Mouse (Mus musculus) hindbrain, embryonic 12.5 days (tissue): ENCODE measurements around the gene Zfp541. TPM values are rescaled to one million over a fixed set of nuclear protein-coding genes. Genes with fewer than 3 reads are reported as not detected.

Experiments
- ATAC-seq: fragments of 200-750 bp; cut with Nextera tagmentation; 2 replicates; pipeline ENCODE4 v1.8.0; 2017; ENCODE audit warnings: moderate TSS enrichment; ENCODE audit not compliant: low FRiP score
- H3K27ac ChIP-seq: fragments of 300-500 bp; sonication (generic); 2 replicates; pipeline ENCODE4 v1.5.1; 2016; ENCODE audit warnings: mild to moderate bottlenecking
- H3K27me3 ChIP-seq: fragments of 300-500 bp; sonication (generic); 2 replicates; pipeline ENCODE4 v1.6.1; 2016; ENCODE audit warnings: mild to moderate bottlenecking
- H3K36me3 ChIP-seq: fragments of 300-500 bp; sonication (generic); 2 replicates; pipeline ENCODE4 v1.6.1; 2016; ENCODE audit warnings: mild to moderate bottlenecking
- H3K4me1 ChIP-seq: fragments of 300-500 bp; sonication (generic); 2 replicates; pipeline ENCODE4 v1.6.1; 2016
- H3K4me2 ChIP-seq: fragments of 300-500 bp; sonication (generic); replicated peaks from 2 replicates; pipeline ENCODE4 v1.6.1; 2016; ENCODE audit warnings: mild to moderate bottlenecking
- H3K4me3 ChIP-seq: fragments of 300-500 bp; sonication (generic); 2 replicates; pipeline ENCODE4 v1.5.1; 2016; ENCODE audit warnings: mild to moderate bottlenecking
- H3K9ac ChIP-seq: fragments of 300-500 bp; sonication (generic); 2 replicates; pipeline ENCODE4 v1.6.1; 2016; ENCODE audit warnings: mild to moderate bottlenecking, moderate library complexity
- H3K9me3 ChIP-seq: fragments of 300-500 bp; sonication (generic); replicated peaks from 2 replicates; pipeline ENCODE4 v1.6.1; 2016; ENCODE audit warnings: mild to moderate bottlenecking
- WGBS: fragments of 180-500 bp; shearing (Covaris S2); methylation state at CpG from one replicate; pipeline ENCODE4 v1.1.7; 2016; 5-methylcytosine and 5-hydroxymethylcytosine counted together
- polyA plus RNA-seq: library from polyadenylated mRNA; unstranded; fragments of >200 nt; fragmentation: Nextera tagmentation; extraction: Ambion mirVana; gene quantifications from 2 replicates; pipeline ENCODE4 v1.2.1, GENCODE M21; 2016

Gene Zfp541
- polyA plus RNA-seq, 1 experiment from 2014 or later = 0.05 TPM

DNA sequence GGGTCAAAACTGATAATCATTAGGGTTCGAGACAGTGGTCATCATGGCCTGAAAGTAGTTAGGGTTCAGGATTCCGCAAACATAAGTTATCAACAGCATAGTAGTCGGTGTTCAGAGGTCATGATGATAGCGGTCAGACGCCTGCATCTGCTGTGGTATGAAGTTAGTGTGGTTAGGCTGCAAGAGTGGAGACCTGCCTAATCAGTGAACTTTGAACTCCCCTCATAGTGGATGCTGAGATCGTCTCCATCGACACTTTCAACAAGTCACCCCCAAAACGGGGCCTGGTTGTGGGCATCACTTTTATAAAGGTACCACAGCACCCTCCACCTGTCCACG, 58.6 kb downstream of the Zfp541 start:
- Histone ChIP-seq H3K4me3 (peak overlapping the region; percentile 72), H3K27me3 (no peaks in the 10 kb centered on the region)

DNA sequence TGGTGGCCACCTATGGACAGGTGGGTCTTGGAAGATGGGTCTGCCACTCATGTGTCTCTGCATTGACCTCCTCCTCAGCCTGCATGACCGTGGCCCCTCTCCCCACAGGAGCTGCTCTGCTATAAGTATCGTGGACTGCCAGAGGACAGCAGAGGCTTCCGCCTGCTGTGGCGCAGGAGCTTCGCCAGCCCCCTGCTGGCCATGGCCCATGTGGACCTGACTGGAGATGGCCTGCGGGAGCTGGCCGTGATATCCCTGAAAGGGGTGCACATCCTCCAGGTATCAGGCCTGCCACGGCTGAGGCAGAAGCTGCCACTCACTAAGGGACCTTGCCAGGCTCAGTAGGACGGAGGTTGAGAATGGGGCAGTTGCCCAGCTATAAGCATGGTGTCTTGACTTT, 64.2 kb downstream of the Zfp541 start:
- 78% methylated on average over 9 of the region's 9 CpGs for WGBS
- no peaks in the 10 kb centered on the region for H3K27me3 ChIP-seq
- no peak overlapping the region for H3K4me3 ChIP-seq
- no peak overlapping the region for H3K27ac ChIP-seq
- peaks cover 17% of the 10 kb centered on the region for H3K4me1 ChIP-seq
- no peak overlapping the region for H3K9ac ChIP-seq
- H3K9me3 ChIP-seq = no peaks in the 10 kb centered on the region
- H3K36me3 ChIP-seq = peaks cover 9% of the 10 kb centered on the region
- H3K4me2 ChIP-seq = no peak overlapping the region
- ATAC-seq = no peak

More for the DNA sequence above, 58.6 kb downstream of the Zfp541 start:
- ATAC-seq = no peak; the same call in none of the 2 replicates
- Histone ChIP-seq H3K4me1 (peaks cover 13% of the 10 kb centered on the region), H3K27ac (no peak overlapping the region), H3K4me2 (peak overlapping the region; percentile 54), H3K9ac (peak overlapping the region; percentile 77; the same call in 1 of the 2 replicates), H3K9me3 (no peaks in the 10 kb centered on the region), H3K36me3 (peaks cover 26% of the 10 kb centered on the region)
- WGBS = 56% methylated on average over 9 of the region's 9 CpGs

GRCm38 (mm10) chr7:16128344-16128743, 66.7 kb downstream of the Zfp541 start:
- no peak for ATAC-seq
- 91% methylated on average over 6 of the region's 6 CpGs for WGBS

GRCm38 (mm10) chr7:16128899-16129298, 67.3 kb downstream of the Zfp541 start:
- Histone ChIP-seq H3K4me2 (peak overlapping the region; percentile 74), H3K36me3 (peaks cover 9% of the 10 kb centered on the region), H3K9me3 (no peaks in the 10 kb centered on the region), H3K27ac (peak overlapping the region; percentile 90), H3K9ac (no peak overlapping the region), H3K4me1 (peaks cover 48% of the 10 kb centered on the region), H3K4me3 (no peak overlapping the region), H3K27me3 (no peaks in the 10 kb centered on the region)
- WGBS = 67% methylated on average over 5 of the region's 5 CpGs
- no peak for ATAC-seq

More at GRCm38 (mm10) chr7:16128344-16128743, 66.7 kb downstream of the Zfp541 start:
- no peak overlapping the region for H3K9ac ChIP-seq
- H3K4me3 ChIP-seq = no peak overlapping the region
- no peaks in the 10 kb centered on the region for H3K27me3 ChIP-seq
- H3K36me3 ChIP-seq = peaks cover 9% of the 10 kb centered on the region
- H3K4me1 ChIP-seq = peaks cover 42% of the 10 kb centered on the region
- no peak overlapping the region for H3K4me2 ChIP-seq
- no peak overlapping the region for H3K27ac ChIP-seq
- no peaks in the 10 kb centered on the region for H3K9me3 ChIP-seq

DNA sequence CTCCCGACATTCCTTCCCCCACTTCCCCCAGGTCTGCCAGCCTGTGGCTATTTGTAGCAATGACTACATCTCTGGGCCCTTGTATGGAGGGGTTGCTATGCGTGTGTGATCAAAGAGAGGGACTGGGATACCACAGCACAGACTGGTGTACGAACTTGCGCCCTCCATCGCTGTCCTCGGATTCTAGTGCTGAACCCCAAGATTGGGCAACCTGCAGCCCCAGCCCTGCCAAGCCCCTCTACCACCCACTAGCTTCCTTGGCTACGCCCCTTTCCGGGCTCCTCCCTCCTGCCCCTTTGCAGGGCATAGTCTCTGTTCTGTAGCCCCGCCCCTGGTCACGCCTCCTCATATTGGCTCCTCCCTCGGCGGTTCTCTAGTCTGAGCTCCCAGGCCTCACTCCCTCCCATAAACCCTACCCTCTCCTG, 67.8 kb downstream of the Zfp541 start, which contains the start of gene Slc8a2:
Gene Slc8a2, plus strand, starts transcription at position 406 of the 425 bp plus-strand sequence.
- Histone ChIP-seq H3K4me2 (peak within 1 kb of the TSS; percentile 74), H3K36me3 (peaks cover 9% of the 10 kb centered on the region), H3K27ac (peak within 1 kb of the TSS; percentile 90), H3K9ac (peak within 1 kb of the TSS; percentile 85), H3K27me3 (no peaks in the 10 kb centered on the region), H3K9me3 (no peaks in the 10 kb centered on the region), H3K4me1 (peaks cover 53% of the 10 kb centered on the region), H3K4me3 (peak within 1 kb of the TSS; percentile 71)
- peak; percentile 84 for ATAC-seq
- 2% methylated on average over 12 of the region's 12 CpGs for WGBS

DNA sequence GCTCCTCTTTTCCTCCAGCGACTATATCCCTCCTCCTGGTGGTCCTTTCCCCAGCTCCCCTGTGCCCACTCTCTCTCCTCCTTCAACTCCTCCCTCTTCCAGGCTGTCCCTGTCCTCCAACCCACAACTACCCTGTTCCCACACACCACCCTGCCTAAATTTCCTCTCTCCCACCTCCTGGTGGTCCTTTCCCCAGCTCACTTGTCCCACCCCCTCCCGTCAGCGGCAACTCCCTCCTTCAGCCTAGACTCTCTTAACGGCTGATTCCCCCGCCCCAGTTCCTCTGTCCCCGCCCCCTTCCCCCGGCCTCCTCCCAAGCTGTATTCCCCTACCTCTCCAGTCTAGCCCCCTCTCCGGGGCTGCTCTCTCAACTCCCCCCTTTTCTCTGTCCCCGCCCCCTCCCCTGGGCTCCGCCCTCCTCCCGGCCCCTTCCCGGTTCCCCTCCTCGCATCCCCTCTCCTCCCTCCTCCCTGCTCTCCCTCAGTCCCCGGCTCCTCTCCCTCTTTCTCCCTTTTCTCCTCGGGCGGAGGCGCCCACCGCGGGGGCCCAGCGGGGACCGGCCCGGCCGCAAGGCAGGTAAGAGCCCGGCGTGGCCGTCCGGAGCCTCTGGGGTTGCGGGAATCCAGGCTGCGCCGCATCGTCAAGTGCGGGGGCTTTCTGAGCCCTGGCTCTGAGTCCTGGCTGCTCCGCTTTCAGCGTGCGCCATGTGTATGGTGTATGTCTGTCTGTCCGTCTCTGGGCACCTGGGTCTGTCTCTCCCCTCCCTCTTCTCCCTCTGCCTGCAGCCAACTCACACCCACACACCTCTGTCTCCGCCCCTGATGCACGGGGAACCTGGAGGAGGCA, 68.5 kb downstream of the Zfp541 start:
- 0% methylated on average over 34 of the region's 38 CpGs for WGBS
- H3K4me1 ChIP-seq = peaks cover 58% of the 10 kb centered on the region

GRCm38 (mm10) chr7:16130956-16131634, 69.5 kb downstream of the Zfp541 start:
- Histone ChIP-seq H3K4me2 (peak overlapping the region; percentile 74), H3K27me3 (no peaks in the 10 kb centered on the region), H3K9me3 (no peaks in the 10 kb centered on the region), H3K9ac (peak overlapping the region; percentile 85), H3K4me1 (peaks cover 67% of the 10 kb centered on the region), H3K36me3 (no peaks in the 10 kb centered on the region), H3K4me3 (peak overlapping the region; percentile 71), H3K27ac (peak overlapping the region; percentile 90; the same call in 1 of the 2 replicates)
- no peak for ATAC-seq
- 38% methylated on average over 13 of the region's 13 CpGs for WGBS

More for the DNA sequence above, 68.5 kb downstream of the Zfp541 start:
- Histone ChIP-seq H3K27ac (peak overlapping the region; percentile 90), H3K9ac (peak overlapping the region; percentile 85), H3K27me3 (no peaks in the 10 kb centered on the region), H3K9me3 (no peaks in the 10 kb centered on the region), H3K4me2 (peak overlapping the region; percentile 74), H3K4me3 (peak overlapping the region; percentile 71), H3K36me3 (peaks cover 9% of the 10 kb centered on the region)
- peak; percentile 76 for ATAC-seq

DNA sequence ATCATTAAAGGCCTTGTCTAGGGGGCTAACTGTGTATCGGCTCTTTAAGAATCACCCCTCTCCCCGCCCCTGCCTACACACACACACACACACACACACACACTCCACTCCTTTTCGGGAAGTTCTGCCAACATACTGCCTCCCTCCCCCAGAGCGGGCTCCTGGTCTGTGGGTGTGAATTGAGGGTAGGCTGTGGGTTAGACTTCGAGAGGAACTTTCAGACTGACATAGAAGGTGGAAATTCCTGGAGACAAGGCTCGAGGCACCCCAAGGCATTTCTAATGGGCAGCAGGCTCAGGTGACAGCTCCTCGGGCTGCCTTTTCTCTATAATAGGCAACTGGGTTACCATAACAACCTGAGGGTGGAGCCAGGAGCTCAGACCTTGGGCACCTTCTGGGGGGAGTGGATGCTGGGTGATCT, 70.6 kb downstream of the Zfp541 start:
- no peaks in the 10 kb centered on the region for H3K9me3 ChIP-seq
- no peaks in the 10 kb centered on the region for H3K27me3 ChIP-seq
- H3K4me1 ChIP-seq = peaks cover 69% of the 10 kb centered on the region
- peak overlapping the region; percentile 74 for H3K4me2 ChIP-seq
- peak overlapping the region; percentile 32; the same call in 1 of the 2 replicates for H3K9ac ChIP-seq
- 14% methylated on average over 5 of the region's 7 CpGs for WGBS
- no peak for ATAC-seq
- peak overlapping the region; percentile 71 for H3K4me3 ChIP-seq
- H3K27ac ChIP-seq = peak overlapping the region; percentile 58
- no peaks in the 10 kb centered on the region for H3K36me3 ChIP-seq

DNA sequence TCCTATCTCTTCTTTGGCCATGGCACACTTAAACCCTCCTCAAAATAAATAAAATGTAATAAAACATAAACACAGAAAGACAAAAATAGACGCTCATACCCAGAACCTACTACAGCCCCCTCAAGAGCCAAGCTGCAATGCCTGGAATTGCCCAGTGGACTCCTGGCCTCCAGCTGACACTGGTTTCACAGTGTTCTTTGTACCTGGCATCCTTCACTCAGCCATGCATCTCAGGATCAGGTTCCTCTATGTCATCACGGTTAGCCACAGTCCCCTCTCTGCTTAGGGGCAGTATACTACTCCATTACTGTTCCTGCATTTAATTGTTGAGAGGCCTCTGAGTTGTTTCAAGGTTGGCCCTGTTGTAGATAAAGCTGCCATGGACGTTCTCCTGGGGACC, 71.3 kb downstream of the Zfp541 start:
- no peaks in the 10 kb centered on the region for H3K9me3 ChIP-seq
- H3K4me2 ChIP-seq = peak overlapping the region; percentile 9; the same call in 1 of the 2 replicates
- no peaks in the 10 kb centered on the region for H3K36me3 ChIP-seq
- H3K4me3 ChIP-seq = no peak overlapping the region
- ATAC-seq = no peak
- 0 out of 2 replicates have a peak overlapping the region, but pooled peaks have one; percentile 44 for H3K27ac ChIP-seq
- peaks cover 69% of the 10 kb centered on the region for H3K4me1 ChIP-seq
- no peak overlapping the region for H3K9ac ChIP-seq
- 71% methylated on average over 3 of the region's 3 CpGs for WGBS
- H3K27me3 ChIP-seq = no peaks in the 10 kb centered on the region

DNA sequence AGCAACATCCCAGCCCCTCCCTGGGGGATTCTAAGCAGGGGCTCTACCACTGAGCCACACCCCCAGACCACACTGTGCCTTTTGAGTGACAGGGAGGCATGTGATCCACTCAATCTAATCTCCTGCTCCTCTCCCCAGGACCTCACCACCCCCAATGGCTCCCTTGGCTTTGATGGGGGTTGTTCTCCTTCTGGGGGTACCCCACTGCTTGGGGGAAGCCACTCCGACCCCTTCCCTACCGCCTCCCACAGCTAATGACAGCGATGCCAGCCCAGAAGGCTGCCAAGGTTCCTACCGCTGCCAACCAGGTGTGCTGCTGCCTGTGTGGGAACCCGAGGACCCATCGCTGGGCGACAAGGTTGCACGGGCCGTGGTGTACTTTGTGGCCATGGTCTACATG, 72.1 kb downstream of the Zfp541 start:
- H3K4me2 ChIP-seq = peak overlapping the region; percentile 9; the same call in 1 of the 2 replicates
- H3K27me3 ChIP-seq = no peaks in the 10 kb centered on the region
- H3K9me3 ChIP-seq = no peaks in the 10 kb centered on the region
- H3K27ac ChIP-seq = peak overlapping the region; percentile 79
- peaks cover 68% of the 10 kb centered on the region for H3K4me1 ChIP-seq
- no peak overlapping the region for H3K4me3 ChIP-seq
- 92% methylated on average over 9 of the region's 9 CpGs for WGBS
- H3K9ac ChIP-seq = no peak overlapping the region
- no peaks in the 10 kb centered on the region for H3K36me3 ChIP-seq
- ATAC-seq = no peak

DNA sequence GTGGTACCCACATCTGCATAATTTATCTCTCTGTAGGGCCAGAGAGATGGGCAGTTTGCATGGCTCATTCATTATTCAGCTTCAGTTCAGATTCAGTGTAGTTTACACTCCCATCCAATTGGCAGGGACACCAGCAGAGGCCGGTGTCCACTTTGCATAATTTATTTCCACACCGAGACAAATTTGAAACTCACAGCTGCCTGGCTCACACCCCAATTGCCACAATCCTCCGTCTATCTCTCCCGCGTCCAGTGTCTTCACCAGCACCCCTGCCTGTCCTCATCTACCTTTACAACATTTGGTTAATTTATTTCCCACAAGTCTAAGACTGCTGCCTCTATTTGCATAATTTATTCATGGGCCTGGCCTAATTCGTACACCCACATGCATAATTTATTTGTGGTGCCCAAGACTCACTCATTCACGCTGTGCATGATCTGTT, 73.4 kb downstream of the Zfp541 start:
- H3K9ac ChIP-seq = no peak overlapping the region

More for the DNA sequence above, 73.4 kb downstream of the Zfp541 start:
- H3K36me3 ChIP-seq = peaks cover 5% of the 10 kb centered on the region; the same call in 1 of the 2 replicates
- peak overlapping the region; percentile 9 for H3K4me2 ChIP-seq
- peaks cover 56% of the 10 kb centered on the region for H3K4me1 ChIP-seq
- H3K27me3 ChIP-seq = no peaks in the 10 kb centered on the region
- ATAC-seq = peak; percentile 71
- H3K27ac ChIP-seq = peak overlapping the region; percentile 79
- WGBS = 25% methylated on average over 7 of the region's 7 CpGs
- H3K9me3 ChIP-seq = no peaks in the 10 kb centered on the region
- H3K4me3 ChIP-seq = 0 out of 2 replicates have a peak overlapping the region, but pooled peaks have one; percentile 12
